Mouse (Mus musculus): ENCODE data around the gene Kctd2.
"Not testable (repeated sequence)": the region's sequence is repeated elsewhere in the genome, so short reads cannot be mapped to it uniquely, and the experiment has no call there.

Kctd2 gene

DNA sequence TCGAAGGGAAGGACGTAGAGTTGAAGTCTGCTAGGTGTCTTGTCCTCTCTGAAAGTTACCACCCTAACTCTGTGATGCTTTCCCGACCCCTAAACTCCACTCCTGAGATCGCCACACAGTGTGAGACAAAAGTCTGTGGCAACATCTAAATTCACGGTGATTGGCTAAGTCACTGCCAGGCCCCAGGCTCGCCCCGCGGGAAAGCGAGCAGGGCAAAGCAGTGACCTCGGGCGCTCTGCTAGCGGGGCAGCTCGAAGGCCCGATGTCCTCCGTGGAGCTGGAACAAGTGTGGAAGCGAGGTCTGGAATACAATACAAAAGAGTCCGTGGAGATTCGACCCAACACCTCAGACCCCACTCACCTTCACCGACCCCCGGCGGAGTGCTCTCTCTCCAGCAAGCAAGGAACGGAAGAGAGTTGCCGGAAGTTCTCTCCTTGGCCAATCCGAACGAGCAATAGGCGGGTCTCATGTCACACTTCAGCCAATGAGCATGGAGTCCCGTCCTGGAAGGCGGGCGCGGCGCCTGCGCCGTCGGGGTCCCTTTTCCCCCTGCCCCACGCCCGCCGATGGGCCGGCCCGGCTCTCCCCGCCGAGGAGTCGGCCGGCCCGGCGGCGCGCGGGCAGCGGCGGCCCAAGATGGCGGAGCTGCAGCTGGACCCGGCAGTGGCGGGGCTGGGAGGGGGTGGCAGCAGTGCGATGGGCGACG is at the start of gene Kctd2, which contains the start of gene Atp5h:
Kctd2 (plus strand) TSS at position 598 of the 707 bp plus-strand sequence.
Atp5h (minus strand) TSS at position 432 of the 707 bp plus-strand sequence.
- peak; percentile 98 for DNase-seq (ENCODE audit: low read depth, low spot score)

GRCm38 (mm10) chr11:115370368-115370767 is 49.6 kb upstream of the Kctd2 start:
- no peak for DNase-seq (ENCODE audit: low read depth, low spot score)

DNA sequence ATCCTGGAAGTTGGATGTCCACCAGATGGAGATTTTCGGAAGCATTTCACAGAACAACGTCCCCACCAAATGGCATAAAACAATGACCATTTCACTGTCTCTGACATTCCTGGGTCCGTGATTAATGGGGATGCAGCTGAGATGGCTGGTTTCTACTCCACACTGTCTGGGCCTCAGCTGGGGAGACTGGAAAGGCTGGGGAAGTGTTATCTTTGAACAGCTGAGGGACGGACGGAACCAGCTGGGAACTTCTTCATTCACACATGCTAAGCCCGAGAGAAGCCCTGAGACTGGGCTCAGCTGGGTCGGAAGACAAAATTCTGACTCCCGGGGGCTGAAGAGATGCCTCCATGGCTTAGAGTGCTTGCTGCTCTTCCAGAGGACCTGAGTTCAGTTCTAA is 48.6 kb upstream of the Kctd2 start:
- DNase-seq (ENCODE audit: low read depth, low spot score), result no peak

GRCm38 (mm10) chr11:115372015-115372414 is 47.9 kb upstream of the Kctd2 start:
- DNase-seq (ENCODE audit: low read depth, low spot score), result no peak

DNA sequence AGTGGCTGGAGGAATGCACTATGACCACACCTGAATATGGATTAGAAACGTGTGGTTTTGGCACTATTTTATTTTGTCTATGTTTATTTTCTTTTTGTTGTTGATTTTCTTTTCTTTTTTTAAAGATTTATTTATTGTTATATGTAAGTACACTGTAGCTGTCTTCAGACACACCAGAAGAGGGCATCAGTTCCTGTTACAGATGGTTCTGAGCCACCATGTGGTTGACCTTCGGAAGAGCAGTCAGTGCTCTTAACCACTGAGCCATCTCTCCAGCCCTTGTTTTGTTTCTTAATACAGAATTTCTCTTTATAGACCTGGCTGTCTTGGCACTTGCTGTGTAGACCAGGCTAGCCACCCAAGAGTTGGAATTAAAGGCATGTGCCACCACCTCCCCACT is 47.2 kb upstream of the Kctd2 start:
- no peak for DNase-seq (ENCODE audit: low read depth, low spot score)

GRCm38 (mm10) chr11:115373805-115374694 is 45.9 kb upstream of the Kctd2 start:
- peak; percentile 18 for DNase-seq (ENCODE audit: low read depth, low spot score)

GRCm38 (mm10) chr11:115374695-115375425 is 45.1 kb upstream of the Kctd2 start:
- no peak for DNase-seq (ENCODE audit: low read depth, low spot score)

DNA sequence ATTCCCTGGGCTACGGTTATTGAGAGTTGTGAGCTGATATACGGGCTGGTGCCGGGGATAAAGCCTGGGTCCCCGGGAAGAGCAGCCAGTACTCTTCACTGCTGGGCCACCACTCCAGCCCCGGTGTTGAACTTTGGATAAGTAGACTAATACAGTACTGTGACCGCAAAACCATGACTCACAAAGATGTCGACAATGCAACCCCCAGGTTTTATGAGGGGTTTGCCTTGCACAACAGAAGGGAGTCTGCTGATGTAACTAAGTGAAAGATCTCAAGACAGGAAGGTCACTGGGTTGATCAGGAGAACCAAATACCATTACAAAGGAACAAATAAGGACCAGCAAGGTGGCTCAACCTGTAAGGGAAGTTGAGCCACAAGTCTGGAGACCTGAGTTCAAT is 43.2 kb upstream of the Kctd2 start:
- no peak for DNase-seq (ENCODE audit: low read depth, low spot score)

GRCm38 (mm10) chr11:115377254-115377653 is 42.7 kb upstream of the Kctd2 start:
- DNase-seq (ENCODE audit: low read depth, low spot score), result no peak

GRCm38 (mm10) chr11:115377854-115378253 is 42.1 kb upstream of the Kctd2 start:
- peak; percentile 64 for DNase-seq (ENCODE audit: low read depth, low spot score)

DNA sequence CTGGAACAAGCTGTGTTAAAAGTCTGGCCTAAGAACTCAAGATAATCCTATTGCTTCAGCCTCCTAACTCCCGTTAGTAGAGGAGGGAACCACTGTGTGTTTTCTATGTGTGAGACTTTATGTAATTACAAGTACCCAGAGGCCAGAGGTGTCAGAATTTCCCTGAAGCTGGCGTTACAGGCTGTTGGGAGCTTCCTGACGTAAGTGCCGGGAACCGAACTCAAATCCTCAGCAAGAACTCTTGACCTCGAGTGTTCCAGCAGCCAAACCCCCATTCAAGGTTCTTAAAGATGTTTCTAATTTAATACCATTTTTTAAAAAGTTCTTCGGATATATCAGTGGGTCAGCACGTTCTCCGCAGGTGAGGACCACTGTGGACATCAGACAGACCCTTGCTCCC is 38.7 kb upstream of the Kctd2 start:
- peak; percentile 28 for DNase-seq (ENCODE audit: low read depth, low spot score)

DNA sequence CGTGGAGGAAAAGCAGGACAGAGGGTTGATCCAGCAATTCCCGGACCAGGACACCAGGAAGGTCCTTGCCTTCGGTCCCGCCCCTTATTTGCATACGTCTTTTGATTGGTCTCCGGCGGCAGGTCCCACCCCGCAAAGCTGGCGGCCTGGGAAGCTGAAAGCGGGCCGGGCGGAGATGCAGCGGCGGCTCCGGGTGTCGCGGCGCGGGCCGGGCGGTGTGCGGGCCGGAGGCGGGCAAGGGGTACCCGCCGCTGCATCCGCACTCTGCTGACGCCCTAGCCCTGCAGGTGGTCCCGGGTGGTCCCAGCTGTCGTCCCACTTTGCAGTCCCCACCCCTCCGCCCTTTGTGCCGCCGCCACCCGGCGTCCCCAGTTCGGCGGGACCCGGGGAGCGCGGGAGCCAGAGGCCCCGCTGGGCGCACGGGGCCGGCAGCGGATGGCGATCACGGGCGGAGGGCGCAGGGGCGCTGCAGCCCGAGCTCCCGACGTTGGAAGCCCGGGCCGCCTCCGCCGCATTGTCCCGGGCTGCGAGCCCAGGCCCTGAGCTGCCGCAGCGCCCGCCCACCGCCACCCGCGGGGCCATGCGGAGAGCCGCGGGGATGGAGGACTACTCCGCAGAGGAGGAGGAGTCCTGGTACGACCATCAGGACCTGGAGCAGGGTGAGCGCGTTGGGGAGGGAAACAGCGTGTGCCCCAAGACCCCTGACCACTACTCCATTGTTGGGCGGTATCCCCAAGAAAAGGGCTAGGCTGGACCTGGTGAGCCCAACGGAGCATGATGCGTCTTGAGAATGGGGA is 38.0 kb upstream of the Kctd2 start, which contains the start of gene Cdr2l:
Cdr2l (plus strand) TSS at position 174 of the 797 bp plus-strand sequence.
- DNase-seq (ENCODE audit: low read depth, low spot score), result peak; percentile 93

- no peak for DNase-seq (ENCODE audit: low read depth, low spot score)
Observed at GRCm38 (mm10) chr11:115382891-115383290, 37.0 kb upstream of the Kctd2 start.

GRCm38 (mm10) chr11:115383701-115384474 is 36.0 kb upstream of the Kctd2 start:
- DNase-seq (ENCODE audit: low read depth, low spot score), result no peak

DNA sequence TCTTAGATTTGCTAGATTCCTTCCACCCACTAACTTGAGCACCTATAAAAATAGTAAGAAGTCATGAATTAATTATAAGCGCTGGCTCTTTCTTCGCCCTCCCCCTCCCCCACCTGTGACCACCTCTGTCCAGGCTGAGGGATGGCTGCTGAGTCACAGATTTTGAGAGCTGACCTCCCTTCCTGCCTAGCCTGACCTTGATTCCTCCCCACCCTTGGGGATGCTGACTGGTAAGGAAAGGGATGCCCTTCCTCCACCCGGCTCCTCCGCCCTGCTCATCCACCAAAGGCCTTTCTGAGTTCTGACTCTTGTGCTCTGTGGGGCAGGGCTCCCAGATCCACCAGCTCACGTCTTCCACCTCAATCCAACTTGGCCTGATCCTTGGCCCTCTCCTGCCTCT is 35.3 kb upstream of the Kctd2 start:
- DNase-seq (ENCODE audit: low read depth, low spot score), result no peak

- DNase-seq (ENCODE audit: low read depth, low spot score), result not testable (repeated sequence)
Observed at GRCm38 (mm10) chr11:115386859-115387258, 33.1 kb upstream of the Kctd2 start.

DNA sequence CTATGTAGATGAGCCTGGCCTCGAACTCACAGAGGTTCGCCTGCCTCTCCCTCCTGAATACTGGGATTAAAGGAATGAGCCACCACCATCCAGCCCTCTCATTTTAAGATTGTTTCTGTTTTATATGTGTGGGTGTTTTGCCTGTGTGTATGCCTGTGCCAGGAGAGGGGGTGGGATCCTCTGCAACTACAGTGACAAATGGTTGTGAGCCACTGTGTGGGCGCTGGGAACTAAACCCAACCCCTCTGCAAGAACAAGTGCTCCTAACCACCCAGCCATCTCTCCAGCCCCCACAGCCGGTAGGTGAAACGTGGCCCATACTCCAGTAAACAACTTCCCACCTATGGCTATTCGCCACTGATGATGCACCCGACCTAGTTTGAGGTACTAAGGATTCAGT is 28.6 kb upstream of the Kctd2 start:
- no peak for DNase-seq (ENCODE audit: low read depth, low spot score)

- DNase-seq (ENCODE audit: low read depth, low spot score), result peak; percentile 88
Observed at GRCm38 (mm10) chr11:115393721-115394325, 26.1 kb upstream of the Kctd2 start.

DNA sequence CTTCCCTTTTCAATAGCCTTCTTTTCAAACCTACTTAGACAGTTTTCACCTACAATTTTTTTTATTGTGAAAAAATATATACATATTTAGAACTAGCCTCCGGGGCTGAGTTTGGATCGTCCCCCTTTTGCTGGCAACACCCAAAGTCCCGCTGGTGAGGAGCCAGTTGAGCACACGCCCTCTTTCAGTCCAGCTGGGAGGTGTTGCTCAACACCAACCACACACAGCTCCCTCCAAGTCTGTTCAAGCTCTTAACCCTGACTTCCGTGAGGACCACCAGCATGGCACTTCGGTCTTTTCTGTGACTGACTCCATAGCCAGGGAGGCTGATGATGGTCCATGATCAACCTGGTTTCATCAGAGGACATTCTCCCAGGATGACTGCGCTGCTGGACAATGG is 21.8 kb upstream of the Kctd2 start:
- DNase-seq (ENCODE audit: low read depth, low spot score), result no peak

- DNase-seq (ENCODE audit: low read depth, low spot score), result no peak
Observed at GRCm38 (mm10) chr11:115400126-115400525, 19.8 kb upstream of the Kctd2 start.
